Mouse (Mus musculus): ENCODE results near the gene Srpx2. TPM values are rescaled to one million over a fixed set of nuclear protein-coding genes. Genes with fewer than 3 reads are reported as not detected.
A peak's percentile ranks its signal among the peaks of the same experiment; 100 is the strongest.

Gene Srpx2
- 1.1 and 1.2 TPM in 2 replicates for polyA plus RNA-seq (2016; fragmentation: Nextera tagmentation; extraction: Ambion mirVana)

GRCm38 (mm10) chrX:133908261-133908660, at the start of gene Srpx2:
Gene Srpx2 (plus strand): TSS chrX:133908426.
- 39% methylated on average over 3 of the region's 3 CpGs for WGBS
- no peaks in the 10 kb centered on the region for H3K36me3 ChIP-seq
- no peak within 1 kb of the TSS for H3K27ac ChIP-seq (replicated peaks)

DNA sequence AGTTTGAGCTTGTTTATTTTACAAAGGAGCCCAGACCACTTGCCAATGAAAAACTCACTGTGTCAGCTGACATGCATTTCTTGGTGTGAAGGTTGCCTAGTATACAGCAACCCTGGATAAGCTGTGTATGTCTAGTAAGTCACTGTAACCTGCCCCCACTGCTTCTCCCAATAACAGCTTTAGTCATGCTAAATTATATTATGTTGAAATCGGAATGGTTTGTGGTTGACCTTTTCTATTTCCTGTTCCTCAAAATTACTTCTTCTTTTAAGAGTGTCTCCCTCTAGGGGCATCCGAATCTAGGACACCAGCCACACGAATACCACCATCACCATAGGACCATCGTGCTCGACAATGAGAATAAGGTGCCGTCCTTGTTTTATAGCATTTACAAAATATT, 38.5 kb upstream of the Srpx2 start:
- Histone ChIP-seq H3K36me3 (no peaks in the 10 kb centered on the region), H3K9me3 (replicated peaks) (no peaks in the 10 kb centered on the region), H3K27ac (replicated peaks) (no peak overlapping the region), H3K4me3 (no peak overlapping the region), H3K4me1 (no peaks in the 10 kb centered on the region), H3K27me3 (ENCODE audit: low read depth, poor library complexity, severe bottlenecking) (peaks cover 5% of the 10 kb centered on the region; the same call in 1 of the 2 replicates)
- WGBS, result 85% methylated on average over 6 of the region's 6 CpGs
- DNase-seq (ENCODE audit: low spot score), result no peak

More at GRCm38 (mm10) chrX:133908261-133908660, at the start of gene Srpx2:
- no peaks in the 10 kb centered on the region for H3K9me3 ChIP-seq (replicated peaks)
- H3K4me3 ChIP-seq, result no peak within 1 kb of the TSS
- peaks cover 15% of the 10 kb centered on the region for H3K4me1 ChIP-seq
- H3K27me3 ChIP-seq (ENCODE audit: low read depth, poor library complexity, severe bottlenecking), result peaks cover 48% of the 10 kb centered on the region
- no peak for DNase-seq (ENCODE audit: low spot score)

- 96% methylated on average over 3 of the region's 3 CpGs for WGBS
- no peak overlapping the region for H3K27ac ChIP-seq (replicated peaks)
- H3K4me3 ChIP-seq, result no peak overlapping the region
- no peaks in the 10 kb centered on the region for H3K9me3 ChIP-seq (replicated peaks)
- no peaks in the 10 kb centered on the region for H3K4me1 ChIP-seq
- peaks cover 25% of the 10 kb centered on the region for H3K36me3 ChIP-seq
- peaks cover 5% of the 10 kb centered on the region; the same call in 1 of the 2 replicates for H3K27me3 ChIP-seq (ENCODE audit: low read depth, poor library complexity, severe bottlenecking)
- DNase-seq (ENCODE audit: low spot score), result no peak
Measured at GRCm38 (mm10) chrX:133887308-133887707, 20.9 kb upstream of the Srpx2 start.

DNA sequence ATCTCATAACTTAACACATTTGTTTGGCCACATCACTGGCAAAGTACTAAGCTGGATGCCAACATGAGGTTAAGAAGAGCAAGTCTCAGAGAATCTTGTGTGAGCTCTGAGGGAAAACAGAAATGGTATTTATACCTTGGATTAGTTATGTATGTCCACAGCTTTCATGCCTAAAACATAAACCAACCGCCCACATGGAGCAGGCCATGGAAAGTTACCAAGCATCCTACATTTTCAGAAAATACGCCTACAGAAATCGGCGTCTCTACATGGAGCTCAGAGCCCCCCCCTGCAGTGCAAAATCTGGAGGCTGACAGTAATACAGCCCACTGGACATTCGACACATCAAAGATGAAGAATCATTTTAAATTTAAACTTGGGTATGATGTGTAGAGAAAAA, 20.1 kb upstream of the Srpx2 start:
- 90% methylated on average over 5 of the region's 5 CpGs for WGBS
- Histone ChIP-seq H3K36me3 (peaks cover 33% of the 10 kb centered on the region), H3K4me1 (no peaks in the 10 kb centered on the region), H3K27me3 (ENCODE audit: low read depth, poor library complexity, severe bottlenecking) (peaks cover 5% of the 10 kb centered on the region; the same call in 1 of the 2 replicates), H3K4me3 (no peak overlapping the region), H3K9me3 (replicated peaks) (no peaks in the 10 kb centered on the region), H3K27ac (replicated peaks) (no peak overlapping the region)
- no peak for DNase-seq (ENCODE audit: low spot score)

DNA sequence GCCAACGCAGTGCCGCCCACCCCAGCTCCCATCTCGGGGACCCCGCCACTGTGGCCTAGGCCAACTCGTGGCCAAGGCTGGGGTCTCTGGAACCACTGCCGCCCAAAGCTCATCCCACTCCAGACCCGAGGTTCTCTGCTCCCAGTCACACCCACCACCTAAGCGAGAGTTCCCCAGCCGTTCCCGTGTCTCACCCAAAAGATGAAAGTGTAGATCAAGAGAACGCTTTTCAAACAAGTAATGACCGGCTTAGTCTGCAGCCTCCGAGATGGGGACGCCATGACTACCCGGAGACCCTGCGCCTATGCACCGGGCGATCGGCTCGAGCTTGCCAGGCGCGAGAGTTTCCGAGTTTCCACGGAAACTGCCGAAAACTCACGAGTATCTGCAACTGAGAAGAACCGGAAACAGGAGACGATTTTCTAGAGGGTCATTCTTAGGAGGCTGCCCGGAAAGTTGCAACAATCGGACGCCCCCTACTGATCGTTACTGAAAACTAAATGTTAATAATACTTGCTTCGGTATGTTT, 10.1 kb upstream of the Srpx2 start, which contains the start of gene Tspan6:
Tspan6 (minus strand) TSS at position 416 of the 529 bp plus-strand sequence.
- peak within 1 kb of the TSS; percentile 90 for H3K27ac ChIP-seq (replicated peaks)
- peaks cover 14% of the 10 kb centered on the region; the same call in 1 of the 2 replicates for H3K27me3 ChIP-seq (ENCODE audit: low read depth, poor library complexity, severe bottlenecking)
- peak; percentile 81 for DNase-seq (ENCODE audit: low spot score)
- peak within 1 kb of the TSS; percentile 65 for H3K4me3 ChIP-seq
- H3K4me1 ChIP-seq, result peaks cover 3% of the 10 kb centered on the region; the same call in 1 of the 2 replicates
- peaks cover 31% of the 10 kb centered on the region for H3K36me3 ChIP-seq
- H3K9me3 ChIP-seq (replicated peaks), result no peaks in the 10 kb centered on the region
- WGBS, result 22% methylated on average over 33 of the region's 33 CpGs

DNA sequence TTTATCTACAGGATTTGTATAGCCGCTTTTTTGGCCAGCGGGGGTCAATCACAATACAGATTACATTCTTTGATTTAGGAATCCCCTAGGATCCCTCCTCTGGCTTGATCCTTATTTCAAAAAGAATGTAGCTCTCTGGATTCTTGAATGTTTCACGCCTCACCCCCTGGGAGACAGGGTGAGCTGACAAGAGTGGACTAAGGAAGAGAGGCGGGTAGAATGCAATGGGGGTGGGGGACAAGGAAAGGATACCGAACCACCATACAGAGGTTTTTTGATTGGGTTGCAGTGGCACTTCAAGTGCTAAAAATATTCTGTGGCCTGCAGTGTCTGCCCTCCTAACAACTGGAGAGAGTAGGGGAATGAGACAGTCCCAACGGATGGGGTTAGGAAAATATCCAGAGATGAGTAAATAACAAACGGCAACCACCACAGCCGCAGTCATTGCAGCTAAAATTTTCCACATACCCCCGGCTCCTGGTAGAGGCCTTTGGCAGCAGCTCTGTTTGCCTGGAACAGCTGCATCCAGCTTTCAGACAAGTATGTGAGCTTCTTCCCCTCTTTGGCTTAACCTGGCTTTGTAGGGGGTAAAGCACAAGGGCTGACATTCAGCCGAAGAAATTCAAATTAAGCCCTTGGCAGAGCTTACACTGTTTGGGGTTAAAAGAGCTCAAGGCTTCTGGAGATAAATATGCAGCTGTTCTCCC, 3.3 kb downstream of the Srpx2 start:
- no peak overlapping the region for H3K4me3 ChIP-seq
- no peaks in the 10 kb centered on the region for H3K36me3 ChIP-seq
- no peak overlapping the region for H3K27ac ChIP-seq (replicated peaks)
- no peak for DNase-seq (ENCODE audit: low spot score)
- H3K27me3 ChIP-seq (ENCODE audit: low read depth, poor library complexity, severe bottlenecking), result peaks cover 81% of the 10 kb centered on the region
- no peaks in the 10 kb centered on the region for H3K9me3 ChIP-seq (replicated peaks)
- WGBS, result 33% methylated on average over 10 of the region's 10 CpGs
- H3K4me1 ChIP-seq, result peaks cover 19% of the 10 kb centered on the region

- Histone ChIP-seq H3K27ac (replicated peaks) (no peak overlapping the region), H3K4me3 (no peak overlapping the region), H3K9me3 (replicated peaks) (no peaks in the 10 kb centered on the region), H3K36me3 (no peaks in the 10 kb centered on the region), H3K4me1 (peaks cover 19% of the 10 kb centered on the region), H3K27me3 (ENCODE audit: low read depth, poor library complexity, severe bottlenecking) (peaks cover 92% of the 10 kb centered on the region)
- no peak for DNase-seq (ENCODE audit: low spot score)
- WGBS, result 85% methylated on average over 3 of the region's 3 CpGs
Measured at GRCm38 (mm10) chrX:133913006-133913405, 4.8 kb downstream of the Srpx2 start.

DNA sequence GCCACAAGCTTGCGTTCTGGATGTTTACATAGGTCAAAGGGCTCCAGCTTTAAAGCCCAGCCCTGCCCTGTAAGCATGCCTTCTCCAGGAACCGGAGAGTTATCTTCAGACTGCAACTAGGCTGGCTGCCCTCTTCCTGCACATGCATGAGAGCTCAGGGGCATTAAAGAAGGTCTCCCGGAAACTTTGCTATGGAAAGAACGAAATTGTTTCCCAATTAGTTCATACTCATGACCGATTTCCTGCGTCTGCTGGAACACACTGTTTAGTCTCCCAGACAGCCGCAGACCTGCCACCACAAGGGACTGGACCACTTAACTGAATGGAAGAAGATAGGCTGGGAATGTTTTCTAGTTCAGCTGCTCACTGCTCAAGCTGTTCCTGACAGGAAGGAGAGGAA, 6.0 kb downstream of the Srpx2 start:
- Histone ChIP-seq H3K36me3 (no peaks in the 10 kb centered on the region), H3K4me3 (no peak overlapping the region), H3K27ac (replicated peaks) (no peak overlapping the region), H3K9me3 (replicated peaks) (no peaks in the 10 kb centered on the region), H3K4me1 (peaks cover 16% of the 10 kb centered on the region), H3K27me3 (ENCODE audit: low read depth, poor library complexity, severe bottlenecking) (peaks cover 92% of the 10 kb centered on the region)
- WGBS, result 61% methylated on average over 7 of the region's 7 CpGs
- no peak for DNase-seq (ENCODE audit: low spot score)

- 79% methylated on average over 4 of the region's 4 CpGs for WGBS
- Histone ChIP-seq H3K27ac (replicated peaks) (no peak overlapping the region), H3K4me1 (no peaks in the 10 kb centered on the region), H3K36me3 (no peaks in the 10 kb centered on the region), H3K9me3 (replicated peaks) (no peaks in the 10 kb centered on the region), H3K4me3 (no peak overlapping the region), H3K27me3 (ENCODE audit: low read depth, poor library complexity, severe bottlenecking) (peaks cover 79% of the 10 kb centered on the region)
- no peak for DNase-seq (ENCODE audit: low spot score)
Measured at GRCm38 (mm10) chrX:133921187-133921586, 13.0 kb downstream of the Srpx2 start.

GRCm38 (mm10) chrX:133926760-133927159, 18.5 kb downstream of the Srpx2 start:
- H3K9me3 ChIP-seq (replicated peaks), result no peaks in the 10 kb centered on the region
- H3K36me3 ChIP-seq, result no peaks in the 10 kb centered on the region
- H3K27ac ChIP-seq (replicated peaks), result no peak overlapping the region
- no peak for DNase-seq (ENCODE audit: low spot score)
- peaks cover 65% of the 10 kb centered on the region for H3K27me3 ChIP-seq (ENCODE audit: low read depth, poor library complexity, severe bottlenecking)
- H3K4me1 ChIP-seq, result no peaks in the 10 kb centered on the region
- 82% methylated on average over 5 of the region's 5 CpGs for WGBS
- H3K4me3 ChIP-seq, result no peak overlapping the region

DNA sequence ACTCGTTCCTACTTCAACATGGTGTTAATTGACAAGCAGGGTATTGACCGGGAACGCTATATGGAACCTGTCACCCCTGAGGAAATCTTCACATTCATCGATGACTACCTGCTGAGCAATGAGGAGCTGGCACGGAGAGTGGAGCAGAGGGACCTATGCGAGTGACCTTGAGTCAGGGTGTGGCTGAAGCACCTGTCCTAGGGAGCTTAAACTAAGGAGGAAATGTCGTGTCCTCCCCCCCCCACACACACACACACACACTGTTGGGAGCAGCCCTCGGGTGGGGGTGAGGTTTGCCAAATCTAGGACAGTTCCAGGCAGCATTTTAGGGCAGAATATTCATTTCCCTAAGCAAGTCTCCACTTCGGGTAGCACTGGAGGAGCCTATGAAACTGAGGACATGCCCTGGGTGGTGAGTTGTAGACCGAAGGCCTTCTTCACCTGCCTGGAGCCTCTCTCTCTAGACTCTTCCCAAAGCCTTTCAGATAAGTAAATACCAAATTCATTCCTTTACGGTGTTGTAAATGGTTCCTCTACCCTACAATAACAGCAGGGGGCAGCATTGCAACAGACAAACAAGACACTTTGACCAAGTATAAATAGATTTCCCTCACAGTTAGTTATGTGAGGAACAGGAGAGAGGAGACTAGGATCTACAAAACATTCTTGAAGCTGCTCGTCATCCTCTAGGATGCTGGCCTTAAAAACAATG, 23.2 kb downstream of the Srpx2 start:
- 69% methylated on average over 12 of the region's 12 CpGs for whole genome bisulfite sequencing

DNA sequence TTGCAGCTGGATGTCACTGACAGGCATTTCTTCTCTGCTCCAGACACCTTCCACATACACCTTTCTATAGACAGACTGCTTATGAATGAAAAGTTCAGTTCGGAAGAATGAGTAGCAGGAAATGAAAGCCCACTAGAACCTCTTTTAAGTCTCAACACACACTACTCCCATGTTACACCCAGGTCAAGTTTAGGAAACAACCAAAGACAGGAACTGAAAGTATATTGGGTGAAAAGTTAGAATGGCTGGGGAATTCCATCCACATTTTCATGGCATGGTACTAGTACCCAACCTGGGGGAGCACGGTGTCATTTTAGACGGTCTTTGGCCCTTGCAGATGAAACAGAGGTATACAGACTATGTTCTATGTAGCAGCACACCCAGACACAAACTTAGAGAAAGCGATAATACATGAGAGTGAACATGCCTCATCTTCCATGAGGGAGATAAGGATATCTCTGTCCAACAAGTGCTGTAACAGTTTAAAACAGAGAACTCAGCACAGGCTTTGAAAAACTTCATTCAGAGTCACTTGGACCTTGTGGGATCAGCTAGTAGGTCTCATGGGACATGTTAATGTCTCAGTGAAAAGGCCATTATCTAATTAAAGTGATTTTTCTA, 28.5 kb downstream of the Srpx2 start:
- no peak for DNase-seq (ENCODE audit: low spot score)
- peaks cover 89% of the 10 kb centered on the region for H3K27me3 ChIP-seq (ENCODE audit: low read depth, poor library complexity, severe bottlenecking)
- 85% methylated on average over 4 of the region's 4 CpGs for WGBS

More for the DNA sequence above, 23.2 kb downstream of the Srpx2 start:
- H3K9me3 ChIP-seq (replicated peaks), result no peaks in the 10 kb centered on the region
- no peaks in the 10 kb centered on the region for H3K4me1 ChIP-seq
- H3K4me3 ChIP-seq, result no peak overlapping the region
- no peak for DNase-seq (ENCODE audit: low spot score)
- peaks cover 73% of the 10 kb centered on the region for H3K27me3 ChIP-seq (ENCODE audit: low read depth, poor library complexity, severe bottlenecking)
- H3K36me3 ChIP-seq, result no peaks in the 10 kb centered on the region
- H3K27ac ChIP-seq (replicated peaks), result no peak overlapping the region

More for the DNA sequence above, 28.5 kb downstream of the Srpx2 start:
- H3K4me3 ChIP-seq, result no peak overlapping the region
- H3K9me3 ChIP-seq (replicated peaks), result no peaks in the 10 kb centered on the region
- no peaks in the 10 kb centered on the region for H3K36me3 ChIP-seq
- no peak overlapping the region for H3K27ac ChIP-seq (replicated peaks)
- H3K4me1 ChIP-seq, result no peaks in the 10 kb centered on the region
